Mouse (Mus musculus): ENCODE measurements around the gene Nipbl.

Gene Nipbl

GRCm38 (mm10) chr15:8324833-8325232 lies 119.4 kb downstream of the Nipbl start:
- in situ Hi-C loops (cut with MboI; ENCODE audit: low pct_unique_long_range_greater_than_20kb in 1 of 2, low sequenced_read_pairs in 2 of 2, unreplicated experiment in 1 of 2), result no loop called here

GRCm38 (mm10) chr15:8324061-8324460 lies 120.2 kb downstream of the Nipbl start:
- in situ Hi-C loops (cut with MboI; ENCODE audit: low pct_unique_long_range_greater_than_20kb in 1 of 2, low sequenced_read_pairs in 2 of 2, unreplicated experiment in 1 of 2), result no loop called here

GRCm38 (mm10) chr15:8321491-8321890 lies 122.8 kb downstream of the Nipbl start:
- in situ Hi-C loops (cut with MboI; ENCODE audit: low pct_unique_long_range_greater_than_20kb in 1 of 2, low sequenced_read_pairs in 2 of 2, unreplicated experiment in 1 of 2), result no loop called here

DNA sequence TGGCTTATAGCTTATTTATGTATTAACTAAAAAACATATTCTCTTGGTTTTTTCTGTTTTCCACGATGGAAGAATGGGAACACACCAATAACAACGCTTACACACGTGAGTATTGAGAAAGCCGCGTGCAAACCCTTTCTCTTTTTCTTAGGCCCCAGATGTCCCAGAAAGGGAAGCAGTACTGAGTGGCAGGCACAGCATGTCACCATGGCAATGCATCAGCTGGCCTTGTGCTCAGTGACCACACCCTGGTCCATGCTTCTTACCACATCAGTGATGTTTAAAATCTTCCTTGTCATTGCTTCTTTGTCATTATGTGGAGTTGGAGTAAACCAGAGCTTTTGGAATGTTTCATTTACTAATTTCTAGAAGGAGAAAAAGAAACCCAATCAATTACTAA lies 125.1 kb downstream of the Nipbl start:
- in situ Hi-C loops (cut with MboI; ENCODE audit: low pct_unique_long_range_greater_than_20kb in 1 of 2, low sequenced_read_pairs in 2 of 2, unreplicated experiment in 1 of 2), result no loop called here

- in situ Hi-C loops (cut with MboI; ENCODE audit: low pct_unique_long_range_greater_than_20kb in 1 of 2, low sequenced_read_pairs in 2 of 2, unreplicated experiment in 1 of 2), result no loop called here
These were observed 126.9 kb downstream of the Nipbl start for GRCm38 (mm10) chr15:8317381-8317780.

- in situ Hi-C loops (cut with MboI; ENCODE audit: low pct_unique_long_range_greater_than_20kb in 1 of 2, low sequenced_read_pairs in 2 of 2, unreplicated experiment in 1 of 2), result no loop called here
These were observed 138.8 kb downstream of the Nipbl start for GRCm38 (mm10) chr15:8305474-8305873.

- in situ Hi-C loops (cut with MboI; ENCODE audit: low pct_unique_long_range_greater_than_20kb in 1 of 2, low sequenced_read_pairs in 2 of 2, unreplicated experiment in 1 of 2), result no loop called here
These were observed 141.3 kb downstream of the Nipbl start for GRCm38 (mm10) chr15:8302944-8303343.

- in situ Hi-C loops (cut with MboI; ENCODE audit: low pct_unique_long_range_greater_than_20kb in 1 of 2, low sequenced_read_pairs in 2 of 2, unreplicated experiment in 1 of 2), result loop anchor here in 1 of 2 experiments (25.0 kb wide), 1 partner anchor 293 kb away; no protein-coding TSS in a partner anchor
These were observed 150.1 kb downstream of the Nipbl start for GRCm38 (mm10) chr15:8294150-8294549.

DNA sequence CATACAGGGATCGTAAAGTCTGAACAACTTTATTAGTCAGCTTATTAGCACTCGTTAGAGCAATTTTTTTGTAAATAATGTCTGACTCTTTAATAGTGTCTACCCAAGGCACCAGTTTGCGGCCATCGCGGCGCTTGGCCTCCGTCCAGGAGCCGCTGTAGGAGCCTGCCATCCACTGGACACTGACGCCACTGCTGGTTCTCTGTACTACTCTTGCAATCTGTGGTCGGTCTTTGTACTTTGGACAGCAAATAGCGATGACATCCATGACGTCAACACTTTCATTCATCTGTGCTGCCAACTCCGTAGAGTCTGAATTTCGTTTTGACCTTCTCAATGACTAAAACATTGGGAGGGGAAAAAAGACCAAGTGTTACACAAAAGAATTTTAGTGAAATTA lies 153.0 kb downstream of the Nipbl start:
- in situ Hi-C loops (cut with MboI; ENCODE audit: low pct_unique_long_range_greater_than_20kb in 1 of 2, low sequenced_read_pairs in 2 of 2, unreplicated experiment in 1 of 2), result loop anchor here in 1 of 2 experiments (25.0 kb wide), 1 partner anchor 296 kb away; no protein-coding TSS in a partner anchor

- in situ Hi-C loops (cut with MboI; ENCODE audit: low pct_unique_long_range_greater_than_20kb in 1 of 2, low sequenced_read_pairs in 2 of 2, unreplicated experiment in 1 of 2), result loop anchor here in 1 of 2 experiments (25.0 kb wide), 1 partner anchor 305 kb away; no protein-coding TSS in a partner anchor
These were observed 162.1 kb downstream of the Nipbl start for GRCm38 (mm10) chr15:8282155-8282554.

DNA sequence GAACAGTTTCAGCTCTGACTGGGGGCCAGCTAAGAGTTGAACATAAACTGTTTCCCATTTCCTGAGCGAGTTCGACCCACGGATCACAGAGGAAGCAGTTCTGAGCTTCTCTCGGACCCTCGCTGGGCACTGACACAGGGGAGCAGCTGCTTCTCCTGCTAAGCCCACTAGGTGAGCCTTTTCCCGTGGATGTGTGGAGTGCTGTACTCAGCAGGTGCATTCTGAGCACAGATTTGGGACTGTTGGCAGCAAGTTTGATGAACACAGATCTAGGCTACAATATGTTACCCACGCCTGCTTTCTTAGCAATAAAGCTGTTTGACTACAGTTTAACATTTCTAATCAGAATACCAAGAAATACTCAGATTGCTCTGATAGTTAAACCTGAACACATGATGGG lies 162.6 kb downstream of the Nipbl start:
- in situ Hi-C loops (cut with MboI; ENCODE audit: low pct_unique_long_range_greater_than_20kb in 1 of 2, low sequenced_read_pairs in 2 of 2, unreplicated experiment in 1 of 2), result loop anchor here in 1 of 2 experiments (25.0 kb wide), 1 partner anchor 306 kb away; no protein-coding TSS in a partner anchor

GRCm38 (mm10) chr15:8279929-8280610 lies 164.2 kb downstream of the Nipbl start:
- in situ Hi-C loops (cut with MboI; ENCODE audit: low pct_unique_long_range_greater_than_20kb in 1 of 2, low sequenced_read_pairs in 2 of 2, unreplicated experiment in 1 of 2), result loop anchor here in 1 of 2 experiments (25.0 kb wide), 1 partner anchor 307 kb away; no protein-coding TSS in a partner anchor

DNA sequence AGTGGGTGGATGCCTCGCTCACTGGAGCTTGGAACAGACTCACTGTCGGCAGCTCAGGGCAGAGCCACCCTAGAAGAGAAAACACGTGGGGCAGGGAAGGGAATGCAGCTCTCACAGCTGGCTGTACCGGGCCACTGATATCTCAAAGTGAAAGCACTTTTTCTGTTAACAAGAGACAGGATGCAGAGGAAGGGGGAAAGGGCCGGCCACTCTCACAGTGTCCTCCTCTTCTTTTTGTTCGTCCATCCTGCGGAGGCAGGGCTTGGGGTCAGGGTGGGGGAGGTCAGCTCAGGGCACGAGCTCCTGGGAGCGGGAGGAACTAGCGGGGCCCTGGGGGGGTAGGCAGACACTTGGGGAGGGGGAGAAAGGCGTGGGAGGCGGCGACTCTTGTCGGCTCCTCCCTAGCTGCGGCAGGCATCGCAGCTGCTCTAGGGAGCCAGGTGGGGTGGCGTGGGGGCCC lies 164.9 kb downstream of the Nipbl start:
- in situ Hi-C loops (cut with MboI; ENCODE audit: low pct_unique_long_range_greater_than_20kb in 1 of 2, low sequenced_read_pairs in 2 of 2, unreplicated experiment in 1 of 2), result loop anchor here in 1 of 2 experiments (25.0 kb wide), 1 partner anchor 308 kb away; no protein-coding TSS in a partner anchor

DNA sequence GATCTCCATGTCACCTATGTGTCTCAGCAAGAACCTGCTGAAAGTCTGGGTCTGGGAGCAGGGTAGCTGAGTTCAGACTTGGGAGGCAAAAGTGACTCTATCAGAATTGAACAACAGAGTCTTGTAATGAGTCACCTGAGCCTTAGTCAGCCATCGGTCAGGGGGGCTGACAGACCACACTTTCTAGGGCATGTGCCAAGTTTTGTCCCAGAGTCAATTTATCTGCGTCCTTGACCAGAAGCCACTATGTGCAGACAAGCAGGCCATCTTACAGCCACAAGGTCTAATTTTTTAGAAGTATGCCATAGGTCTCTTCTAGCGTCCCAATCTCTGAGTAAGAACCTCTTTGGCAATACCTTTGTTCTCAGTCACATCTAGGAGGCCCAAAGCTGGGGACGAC lies 166.3 kb downstream of the Nipbl start:
- in situ Hi-C loops (cut with MboI; ENCODE audit: low pct_unique_long_range_greater_than_20kb in 1 of 2, low sequenced_read_pairs in 2 of 2, unreplicated experiment in 1 of 2), result loop anchor here in 1 of 2 experiments (25.0 kb wide), 1 partner anchor 309 kb away; no protein-coding TSS in a partner anchor

DNA sequence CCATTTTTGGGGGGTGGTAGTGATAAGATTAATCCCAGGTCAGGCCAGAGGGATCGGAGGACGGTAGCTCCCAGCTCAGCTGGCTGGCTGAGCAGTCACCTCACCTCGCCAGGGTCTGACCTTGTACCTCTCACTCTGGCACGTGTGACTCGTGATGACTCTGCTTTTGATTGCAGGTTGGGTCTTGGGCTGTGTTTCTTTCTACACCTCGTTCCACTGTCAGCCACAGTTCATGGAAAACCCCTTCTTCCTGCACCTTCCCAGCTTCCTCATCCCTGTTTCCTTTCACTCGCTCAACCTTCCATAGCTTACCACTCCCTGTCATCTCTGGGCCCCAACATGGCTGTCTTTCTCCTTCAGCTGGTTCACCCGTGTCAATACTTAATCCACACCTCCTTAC lies 172.3 kb downstream of the Nipbl start:
- in situ Hi-C loops (cut with MboI; ENCODE audit: low pct_unique_long_range_greater_than_20kb in 1 of 2, low sequenced_read_pairs in 2 of 2, unreplicated experiment in 1 of 2), result no loop called here

- in situ Hi-C loops (cut with MboI; ENCODE audit: low pct_unique_long_range_greater_than_20kb in 1 of 2, low sequenced_read_pairs in 2 of 2, unreplicated experiment in 1 of 2), result no loop called here
These were observed 176.0 kb downstream of the Nipbl start for GRCm38 (mm10) chr15:8268231-8268630.

DNA sequence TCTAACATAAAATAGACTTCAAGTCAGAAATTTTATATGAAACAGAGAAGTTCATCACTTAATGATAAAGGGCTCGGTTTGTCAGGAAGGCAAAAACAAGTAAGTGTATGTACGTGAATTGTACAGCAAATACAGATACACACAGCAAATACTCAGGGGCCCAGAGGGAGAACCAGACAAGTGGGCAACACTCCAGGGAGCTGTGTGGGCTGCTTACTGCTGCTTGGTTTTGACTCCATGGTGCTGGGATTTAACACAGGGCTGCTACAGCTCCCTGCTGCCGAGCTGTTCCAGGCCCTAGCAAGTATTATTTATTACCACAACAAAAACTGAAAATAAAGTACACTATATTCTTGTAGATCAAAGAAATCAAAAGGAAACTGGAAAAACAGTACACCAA lies 177.1 kb downstream of the Nipbl start:
- in situ Hi-C loops (cut with MboI; ENCODE audit: low pct_unique_long_range_greater_than_20kb in 1 of 2, low sequenced_read_pairs in 2 of 2, unreplicated experiment in 1 of 2), result no loop called here

DNA sequence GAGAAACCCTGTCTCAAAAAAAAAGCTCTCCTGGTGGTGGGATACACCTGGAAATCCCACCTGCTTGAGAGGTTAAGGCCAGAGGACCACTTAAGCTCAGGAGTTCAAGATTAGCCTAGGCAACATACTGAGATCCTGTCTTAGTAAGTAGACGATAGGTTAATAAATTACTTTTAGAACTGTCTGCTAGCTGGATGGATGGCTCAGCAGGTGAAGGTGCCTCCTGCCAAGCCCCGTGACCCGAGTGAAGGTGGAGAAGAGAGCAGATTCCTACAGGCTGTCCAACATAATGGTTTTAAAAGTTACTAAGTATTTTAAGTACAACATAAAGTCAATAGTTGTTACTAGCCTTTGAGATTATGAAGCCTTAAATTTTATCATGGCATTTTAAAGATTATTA lies 178.3 kb downstream of the Nipbl start:
- in situ Hi-C loops (cut with MboI; ENCODE audit: low pct_unique_long_range_greater_than_20kb in 1 of 2, low sequenced_read_pairs in 2 of 2, unreplicated experiment in 1 of 2), result no loop called here

Data from mouse embryonic stem cell (cell line).